Mouse (Mus musculus) inflammation-experienced regulatory T-cells, adult 6 months (primary cell): ENCODE measurements around the gene Nkx2-3. TPM values are rescaled to one million over a fixed set of nuclear protein-coding genes. Genes with fewer than 3 reads are reported as not detected.

Experiments used
- ATAC-seq: one replicate; pipeline ENCODE4 v1.8.0; 2017
- polyA plus RNA-seq, 3 experiments: library from polyadenylated mRNA; unstranded; fragments of 100-300 nt; shearing (Covaris generic); gene quantifications; one replicate each; pipeline ENCODE4 v1.2.1; 2017

Nkx2-3 gene
- polyA plus RNA-seq, 3 experiments from 2014 or later, result not detected

- ATAC-seq, result no peak
Measured at GRCm38 (mm10) chr19:43619916-43620479, 7.9 kb downstream of the Nkx2-3 start.

- ATAC-seq, result peak; percentile 79
Measured at GRCm38 (mm10) chr19:43623913-43624312, 11.8 kb downstream of the Nkx2-3 start.

GRCm38 (mm10) chr19:43626160-43626559, 14.0 kb downstream of the Nkx2-3 start:
- no peak for ATAC-seq

GRCm38 (mm10) chr19:43627345-43627744, 15.2 kb downstream of the Nkx2-3 start:
- no peak for ATAC-seq

- no peak for ATAC-seq
Measured at GRCm38 (mm10) chr19:43629088-43629487, 17.0 kb downstream of the Nkx2-3 start.

GRCm38 (mm10) chr19:43630466-43631251, 18.5 kb downstream of the Nkx2-3 start:
- peak; percentile 81 for ATAC-seq

GRCm38 (mm10) chr19:43641833-43642232, 29.7 kb downstream of the Nkx2-3 start:
- no peak for ATAC-seq

GRCm38 (mm10) chr19:43642843-43643242, 30.7 kb downstream of the Nkx2-3 start:
- ATAC-seq, result no peak

GRCm38 (mm10) chr19:43645508-43645907, 33.4 kb downstream of the Nkx2-3 start:
- ATAC-seq, result no peak

GRCm38 (mm10) chr19:43646852-43647251, 34.7 kb downstream of the Nkx2-3 start:
- no peak for ATAC-seq

GRCm38 (mm10) chr19:43647261-43647660, 35.1 kb downstream of the Nkx2-3 start:
- ATAC-seq, result no peak

- no peak for ATAC-seq
Measured at GRCm38 (mm10) chr19:43648343-43648742, 36.2 kb downstream of the Nkx2-3 start.

- no peak for ATAC-seq
Measured at GRCm38 (mm10) chr19:43651241-43651785, 39.2 kb downstream of the Nkx2-3 start.

GRCm38 (mm10) chr19:43655735-43656492, 43.8 kb downstream of the Nkx2-3 start:
- ATAC-seq, result no peak

- ATAC-seq, result no peak
Measured at GRCm38 (mm10) chr19:43659632-43660031, 47.5 kb downstream of the Nkx2-3 start.

- no peak for ATAC-seq
Measured at GRCm38 (mm10) chr19:43660774-43661173, 48.6 kb downstream of the Nkx2-3 start.

- no peak for ATAC-seq
Measured at GRCm38 (mm10) chr19:43662176-43662967, 50.2 kb downstream of the Nkx2-3 start.

GRCm38 (mm10) chr19:43663471-43663870, 51.3 kb downstream of the Nkx2-3 start:
- no peak for ATAC-seq
